Mouse (Mus musculus) cerebellum, adult 11-12 months (tissue): Measurements from ENCODE around the gene Stpg3.
A peak's percentile ranks its signal among the peaks of the same experiment; 100 is the strongest.

Experiments
- DNase-seq: peaks from one replicate; pipeline ENCODE4 v3.0.0; 2022

Gene Stpg3

DNA sequence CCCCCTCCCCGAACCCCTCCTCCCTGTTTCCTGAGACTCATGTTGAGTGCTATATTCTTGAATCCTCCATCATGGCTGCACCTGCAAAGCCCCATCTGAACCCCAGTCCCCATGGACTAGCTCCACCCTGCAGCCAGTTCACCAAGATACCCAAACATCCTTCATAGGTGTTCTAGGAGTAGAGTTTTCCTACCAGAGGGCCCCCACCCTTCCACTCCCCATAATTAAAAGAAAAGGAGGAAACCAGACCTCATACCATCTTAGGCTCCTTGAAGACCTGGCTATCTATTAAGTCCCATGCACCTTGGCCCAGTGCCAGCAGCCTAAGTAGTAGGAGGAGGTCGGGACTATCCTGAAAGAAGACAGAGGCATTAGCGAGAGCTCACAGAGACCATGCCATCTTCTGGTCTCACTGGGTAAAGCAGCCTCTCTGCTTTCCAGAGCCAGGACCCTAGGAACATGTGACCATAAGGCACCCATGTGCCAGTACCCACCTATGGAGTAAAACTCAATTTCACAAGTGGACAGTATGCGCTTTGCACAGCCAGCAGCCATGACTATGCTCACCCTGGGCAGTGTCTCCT, 10.7 kb downstream of the Stpg3 start:
- DNase-seq = no peak

DNA sequence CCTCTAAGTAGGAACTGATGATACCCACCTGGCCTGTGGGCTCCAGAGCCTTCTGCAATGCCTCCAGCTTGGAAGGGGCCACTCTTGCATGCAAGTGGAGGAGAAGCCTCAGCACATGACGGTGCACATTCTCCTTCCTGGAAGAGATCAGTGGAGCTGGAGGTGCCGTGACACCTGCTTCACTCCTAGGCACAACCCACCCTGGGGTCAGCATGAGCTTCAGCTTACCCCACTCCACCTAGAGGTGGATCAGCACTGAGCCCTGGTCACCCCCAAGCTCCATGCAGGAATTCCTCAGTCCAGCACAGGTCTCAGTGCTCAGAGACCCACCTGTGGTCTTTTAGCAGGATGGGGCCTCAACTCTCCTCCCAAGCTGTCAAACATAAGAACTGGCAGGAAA, 13.8 kb downstream of the Stpg3 start:
- no peak for DNase-seq

DNA sequence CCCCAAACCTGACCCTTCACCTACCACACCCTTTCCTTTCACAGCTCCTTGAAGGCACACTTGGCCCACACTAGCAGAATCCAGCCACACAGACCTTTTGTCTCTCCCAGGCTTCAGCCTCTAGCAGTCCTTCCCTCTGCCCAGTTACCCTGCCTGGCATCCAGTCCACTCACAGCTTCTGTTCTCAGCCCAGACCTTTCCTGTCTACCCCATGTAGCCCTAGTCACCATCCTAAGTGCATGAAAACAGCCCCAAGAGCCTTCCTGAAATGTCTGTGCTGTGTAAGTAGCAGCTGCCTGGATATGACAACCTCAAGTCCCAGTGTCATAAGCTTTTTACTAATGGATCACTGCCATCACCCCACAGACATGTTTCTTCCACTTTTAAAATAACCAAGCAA, 16.5 kb downstream of the Stpg3 start:
- no peak for DNase-seq

DNA sequence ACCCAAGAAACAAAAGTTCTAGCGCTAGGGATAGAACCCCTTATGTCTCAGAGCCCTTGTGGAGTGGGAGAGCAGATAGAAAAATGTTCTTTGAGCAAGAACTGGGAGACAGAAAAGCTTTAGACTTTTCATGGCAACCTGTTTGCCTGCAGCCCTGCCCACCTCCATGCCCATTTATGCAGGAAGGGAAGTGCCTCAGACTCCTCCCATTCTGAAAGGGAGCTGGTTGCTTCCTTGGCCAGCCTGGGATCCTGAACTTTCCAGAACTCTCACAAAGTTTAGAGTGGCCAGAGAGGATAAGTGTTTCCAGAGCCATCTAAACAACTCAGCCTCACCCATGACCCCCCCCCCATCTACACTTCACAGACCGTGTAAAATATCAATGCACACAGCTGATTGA, 17.2 kb downstream of the Stpg3 start:
- no peak for DNase-seq

DNA sequence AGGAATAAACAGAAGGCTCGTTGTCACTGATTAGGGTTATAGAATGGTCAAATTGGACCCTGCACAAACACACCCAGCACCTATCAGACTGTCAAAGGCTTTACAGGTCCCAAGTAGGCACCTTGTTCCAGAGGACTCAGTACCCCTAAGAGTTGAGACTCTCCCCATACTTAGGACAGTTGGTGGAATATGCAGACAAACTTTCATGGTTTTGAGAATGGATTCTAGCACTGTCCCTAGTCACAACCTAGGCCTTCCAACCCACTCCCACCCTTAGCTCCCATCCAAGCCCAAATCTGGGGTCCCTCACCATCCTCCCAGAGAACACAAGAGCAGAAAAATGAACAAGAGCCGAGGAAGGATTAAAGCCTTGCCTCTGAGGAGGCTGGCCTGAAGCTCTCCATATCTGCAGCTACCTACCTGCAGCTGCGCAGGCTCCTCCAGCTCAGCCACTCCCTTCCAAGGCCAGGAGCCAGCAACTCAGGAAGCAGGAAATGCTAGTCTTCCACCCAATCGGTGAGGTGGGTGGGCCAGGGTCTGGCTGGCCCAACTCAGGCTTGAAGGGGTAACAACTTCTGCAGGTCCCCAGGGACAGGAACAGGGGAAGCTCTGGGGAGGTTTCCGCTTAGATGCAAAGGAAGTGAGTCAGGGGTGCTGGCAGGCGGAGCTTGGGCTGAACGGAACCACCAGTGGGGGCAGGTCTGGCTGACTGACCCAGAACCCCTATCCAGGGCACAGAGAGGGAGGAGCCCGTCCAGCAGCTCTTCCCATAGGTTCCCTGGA, 18.1 kb downstream of the Stpg3 start, which contains the start of gene Tor4a:
Gene Tor4a (minus strand): TSS at position 715 of the 783 bp plus-strand sequence.
- no peak for DNase-seq

DNA sequence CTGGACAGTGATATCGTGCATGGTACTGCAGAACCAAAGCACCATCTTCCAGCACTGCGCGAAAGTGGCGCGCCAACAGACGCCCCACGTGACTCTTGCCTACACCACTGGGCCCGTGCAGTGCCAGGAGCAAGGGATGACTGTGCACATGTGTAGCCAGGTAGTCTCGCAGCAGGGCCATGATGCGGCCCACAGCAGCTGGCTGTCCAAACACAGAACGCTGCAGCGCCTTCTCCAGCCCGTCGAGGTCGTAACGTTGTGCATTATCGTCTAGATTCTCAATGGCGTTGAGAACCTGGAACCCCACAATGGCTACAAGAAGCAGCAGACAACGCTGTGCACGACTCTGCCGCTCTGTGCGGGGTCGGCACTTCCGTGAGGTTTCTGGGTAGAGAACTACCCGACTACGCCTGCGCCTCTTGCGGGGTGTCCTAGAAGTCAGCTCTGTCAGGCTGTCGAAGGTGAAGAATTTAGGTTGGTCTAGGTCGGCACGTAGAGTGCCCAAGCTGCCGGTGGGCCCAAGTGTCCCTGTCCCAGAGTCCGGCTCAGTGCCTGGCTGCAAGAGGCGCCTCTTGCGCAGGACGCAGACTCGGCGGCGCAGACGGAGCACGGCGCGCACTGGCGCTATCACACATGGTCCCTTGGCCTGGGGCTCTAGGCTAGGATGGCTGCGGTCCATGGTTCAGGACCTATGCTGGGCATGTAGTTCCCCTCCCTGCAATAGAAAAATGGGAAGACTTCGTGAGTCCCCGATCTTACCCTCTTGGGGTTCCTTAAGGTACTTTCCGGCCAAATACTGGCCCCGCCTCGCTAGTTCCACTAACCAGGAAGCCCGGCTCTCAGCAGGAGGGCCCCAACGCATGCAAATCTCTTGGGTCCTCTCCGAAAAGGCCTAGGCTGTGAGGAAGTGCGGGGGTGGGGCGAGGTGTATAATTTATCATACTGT, 19.0 kb downstream of the Stpg3 start:
- DNase-seq = no peak

DNA sequence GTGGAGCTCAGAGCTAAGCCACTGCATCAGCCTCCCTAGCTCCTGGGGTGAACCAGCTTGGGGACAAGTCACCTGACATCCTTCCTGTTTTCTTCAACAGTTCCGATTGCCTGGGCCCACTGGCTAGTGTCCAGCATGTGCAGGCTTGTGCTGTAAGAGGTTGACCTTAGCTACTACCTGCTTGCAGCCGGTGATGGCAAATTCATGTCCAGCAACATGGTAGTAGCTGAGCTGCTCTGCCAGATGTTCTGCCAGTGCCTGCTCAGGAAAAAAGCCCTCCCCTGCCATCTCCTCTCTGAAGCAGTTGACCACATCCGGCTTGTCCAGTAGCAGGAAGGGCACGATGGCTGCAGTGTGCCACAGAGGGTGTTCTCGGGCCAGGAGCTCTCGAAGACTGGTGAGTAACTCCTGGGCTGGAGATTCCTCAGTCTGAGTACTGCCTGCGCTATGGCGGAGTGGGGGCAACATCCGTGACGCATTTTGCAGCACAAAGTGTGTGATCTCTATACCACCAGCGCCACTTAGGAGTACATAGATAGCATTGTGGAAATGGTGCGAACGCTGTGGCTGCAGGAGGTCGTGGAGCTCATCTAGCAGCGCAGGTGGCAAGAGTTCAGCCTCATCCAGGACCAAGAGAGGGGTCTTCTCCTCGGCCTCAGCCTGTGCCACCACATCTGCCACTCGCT, 19.8 kb downstream of the Stpg3 start:
- no peak for DNase-seq

DNA sequence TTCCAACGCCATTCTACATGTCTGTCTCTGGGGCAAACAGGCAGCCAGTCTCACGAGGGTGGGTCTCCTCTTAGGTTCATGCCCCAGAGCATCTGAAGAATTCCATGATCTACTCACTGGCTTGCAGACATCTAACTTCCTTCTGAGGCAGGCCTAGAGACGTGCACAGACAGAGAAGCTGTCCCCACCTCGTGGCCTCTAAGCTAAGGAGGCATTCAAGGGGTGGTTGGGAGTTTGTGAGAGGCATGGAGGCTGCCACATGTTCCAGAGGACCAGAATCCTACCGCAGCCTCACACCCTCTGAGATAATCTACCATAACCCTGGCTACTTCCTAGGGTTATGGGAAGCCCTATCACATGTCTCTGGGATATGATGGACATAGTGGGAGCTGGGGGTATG, 20.4 kb downstream of the Stpg3 start:
- no peak for DNase-seq

DNA sequence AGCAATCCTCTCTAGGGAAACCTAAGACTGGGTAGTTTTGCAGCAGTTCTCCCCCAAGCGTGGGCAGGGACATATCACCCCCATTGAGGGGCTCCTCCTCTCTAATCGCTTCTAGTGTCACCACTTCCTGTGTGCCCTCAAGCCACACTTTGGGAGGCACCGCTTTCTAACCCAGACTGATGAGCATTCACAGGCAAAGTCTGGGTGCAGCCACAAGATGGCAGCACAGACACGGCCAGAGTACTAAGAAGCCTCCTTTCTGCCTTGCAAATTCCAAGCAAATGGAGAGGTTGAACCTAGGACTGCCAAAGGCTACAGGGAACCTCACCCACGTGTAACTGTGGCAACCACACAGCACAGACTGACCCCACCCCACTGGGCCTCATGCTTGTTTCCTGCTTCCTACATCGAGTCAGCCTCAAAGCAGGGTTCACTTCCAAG, 21.1 kb downstream of the Stpg3 start:
- peak; percentile 83 for DNase-seq

DNA sequence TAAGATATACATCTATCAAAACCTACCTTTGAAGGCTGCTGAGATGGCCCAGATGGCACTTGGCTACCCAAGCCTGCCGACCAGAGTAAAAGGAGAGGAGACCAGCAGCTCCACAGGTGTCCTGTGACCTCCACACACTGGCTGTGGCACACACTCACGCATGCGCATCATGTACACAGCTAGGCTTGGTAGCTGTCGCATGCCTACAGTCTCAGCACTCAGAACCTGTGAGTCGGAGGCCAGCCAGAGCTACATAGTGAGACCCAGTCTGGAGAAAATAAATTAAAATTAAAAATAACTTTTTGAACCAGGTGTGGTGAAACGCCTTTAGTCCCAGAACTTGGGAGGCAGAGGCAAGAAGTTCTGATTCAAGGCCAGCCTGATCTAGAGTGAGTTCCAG, 26.6 kb downstream of the Stpg3 start:
- DNase-seq = no peak

DNA sequence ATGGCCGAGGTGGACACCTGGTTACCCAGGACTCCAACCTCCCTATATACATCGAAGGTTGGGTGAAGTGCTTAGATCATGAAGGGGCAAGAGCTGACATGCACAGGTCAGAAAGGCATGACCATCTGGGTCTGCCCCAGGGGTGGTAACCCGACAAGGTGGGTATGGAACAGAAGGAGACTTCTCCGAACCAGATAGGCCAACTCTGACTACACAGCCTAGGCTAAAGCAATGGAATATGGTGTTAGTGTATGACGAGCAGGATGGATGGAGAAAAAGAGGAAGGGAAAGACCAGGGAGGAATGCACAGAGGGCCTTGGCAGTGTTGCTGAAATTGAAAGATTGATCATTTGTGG, 27.9 kb downstream of the Stpg3 start:
- DNase-seq = no peak

DNA sequence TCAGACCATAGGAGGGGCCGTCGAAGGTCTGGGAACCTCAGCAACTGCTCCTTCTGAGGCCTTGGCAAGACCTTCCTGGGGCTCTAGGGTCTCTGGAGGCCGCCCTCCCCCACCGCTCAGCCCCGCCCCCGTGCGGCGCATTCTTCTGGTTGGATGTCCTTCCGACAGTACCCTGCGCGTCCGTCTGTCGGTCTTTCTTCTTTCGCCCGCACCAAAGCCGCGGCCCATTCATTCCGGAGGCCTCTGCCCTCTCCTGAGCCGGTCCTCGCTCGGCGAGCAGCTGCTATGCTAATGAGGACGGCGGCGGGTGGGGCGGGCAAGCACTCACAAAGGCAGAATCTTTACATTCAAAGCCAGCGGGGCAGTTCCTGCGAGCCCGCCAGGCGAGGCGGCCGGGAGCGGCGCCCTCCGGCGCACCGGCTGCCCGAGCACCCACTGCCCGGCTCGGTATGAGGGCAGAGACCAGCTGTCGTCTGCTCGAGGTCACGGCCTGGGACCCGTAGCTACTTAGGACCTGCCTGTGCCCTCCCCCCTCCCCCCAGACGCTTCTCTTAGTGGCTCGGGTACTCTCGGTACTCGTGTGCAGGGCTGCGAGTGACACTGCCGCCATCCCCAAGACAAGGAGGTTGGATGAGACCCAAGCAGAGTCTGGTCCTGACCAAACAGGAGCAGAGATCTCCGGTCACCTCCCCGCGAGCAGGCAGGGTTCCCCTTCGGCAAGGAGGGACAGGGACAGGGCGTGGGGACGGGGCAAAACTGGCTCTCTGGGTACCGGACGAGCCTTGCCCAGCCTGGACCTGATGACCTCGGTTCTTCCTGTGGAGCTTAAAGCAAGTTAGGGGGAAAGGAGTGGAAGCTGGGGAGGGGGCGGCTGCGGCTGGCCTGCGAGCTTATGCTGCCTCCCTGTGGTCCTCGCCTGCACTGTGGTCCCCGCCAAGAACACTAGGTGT, 28.5 kb downstream of the Stpg3 start:
- no peak for DNase-seq

DNA sequence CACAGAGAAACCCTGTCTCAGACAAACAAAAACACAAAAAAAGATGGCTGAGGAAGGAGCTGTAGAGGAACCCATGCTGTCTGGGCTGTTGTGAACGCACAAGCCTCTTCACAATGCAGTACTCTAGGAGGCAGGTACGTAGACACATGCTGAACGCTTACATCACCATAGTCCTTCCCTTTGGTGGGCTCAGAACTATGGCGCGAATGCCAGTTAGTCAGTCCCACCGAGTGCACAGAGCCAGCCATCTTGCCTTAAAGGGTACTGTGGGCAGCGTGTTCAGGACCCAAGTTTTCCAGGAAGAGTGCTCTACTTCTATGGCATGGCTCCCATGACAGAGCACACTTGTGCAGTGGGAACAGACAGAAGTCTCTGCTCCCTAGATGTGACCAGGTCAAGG, 29.9 kb downstream of the Stpg3 start:
- DNase-seq = no peak

DNA sequence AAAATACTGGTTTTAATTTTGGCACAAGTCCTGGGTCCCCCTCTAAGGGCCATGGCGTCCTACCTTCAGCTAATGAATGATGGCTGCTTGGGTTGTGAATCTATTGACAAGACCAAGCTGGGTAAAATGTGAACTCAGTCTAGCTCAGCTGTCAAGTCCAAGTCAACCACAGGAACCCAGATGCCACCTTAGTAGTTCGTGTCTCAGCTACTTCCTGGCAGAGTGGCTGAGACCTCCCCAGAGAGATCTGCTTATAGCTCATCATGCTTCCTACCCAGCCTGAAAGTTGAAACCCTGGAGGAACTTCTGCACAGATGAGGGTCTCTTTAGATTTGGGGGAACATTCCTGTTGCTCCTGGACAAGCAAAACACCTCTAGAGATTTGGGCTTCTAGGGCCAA, 31.1 kb downstream of the Stpg3 start:
- no peak for DNase-seq

DNA sequence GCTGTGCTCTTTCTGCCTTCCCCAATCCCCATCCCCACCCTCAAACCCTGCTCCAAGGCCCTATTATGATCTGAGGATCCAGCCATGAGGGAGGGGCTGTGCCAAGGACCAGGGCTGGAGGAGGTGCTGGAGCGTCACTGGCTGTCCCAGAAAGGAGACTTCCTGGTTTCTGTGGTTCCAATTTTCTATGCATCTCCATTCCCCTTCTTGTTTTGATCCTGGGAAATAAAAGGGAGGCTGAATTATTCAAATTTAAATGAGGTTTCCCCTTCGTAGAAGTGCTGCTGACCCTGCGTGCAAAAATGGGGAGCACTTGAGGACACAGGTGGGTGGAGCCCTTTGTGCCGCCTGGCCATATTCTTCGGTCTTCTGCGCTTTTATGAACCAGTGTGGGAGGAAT, 31.8 kb downstream of the Stpg3 start:
- DNase-seq = no peak

DNA sequence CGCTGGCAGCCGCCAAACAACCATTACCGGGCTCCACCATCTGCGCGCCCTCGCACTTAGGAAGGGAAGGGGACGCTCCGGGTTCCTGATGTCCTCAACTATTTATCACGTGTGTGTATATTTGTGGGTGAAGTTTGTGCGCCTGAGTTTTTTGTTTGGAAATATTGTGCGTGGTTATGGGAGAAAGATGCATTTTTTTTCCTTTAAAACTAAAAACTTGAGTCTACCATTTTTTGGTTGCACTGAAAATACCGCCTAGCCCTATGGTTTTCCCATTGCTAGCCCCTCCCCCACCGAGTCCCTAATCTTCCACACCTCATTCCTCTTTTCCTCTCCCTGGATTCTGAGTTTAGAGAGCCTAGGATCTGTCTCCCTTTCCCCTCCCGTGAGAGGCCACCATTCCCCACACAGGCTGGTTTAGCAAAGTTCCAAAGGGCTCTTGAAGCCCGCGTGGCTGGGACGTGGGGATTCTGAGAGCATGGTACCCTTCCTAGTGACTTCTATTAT, 32.5 kb downstream of the Stpg3 start:
- no peak for DNase-seq

DNA sequence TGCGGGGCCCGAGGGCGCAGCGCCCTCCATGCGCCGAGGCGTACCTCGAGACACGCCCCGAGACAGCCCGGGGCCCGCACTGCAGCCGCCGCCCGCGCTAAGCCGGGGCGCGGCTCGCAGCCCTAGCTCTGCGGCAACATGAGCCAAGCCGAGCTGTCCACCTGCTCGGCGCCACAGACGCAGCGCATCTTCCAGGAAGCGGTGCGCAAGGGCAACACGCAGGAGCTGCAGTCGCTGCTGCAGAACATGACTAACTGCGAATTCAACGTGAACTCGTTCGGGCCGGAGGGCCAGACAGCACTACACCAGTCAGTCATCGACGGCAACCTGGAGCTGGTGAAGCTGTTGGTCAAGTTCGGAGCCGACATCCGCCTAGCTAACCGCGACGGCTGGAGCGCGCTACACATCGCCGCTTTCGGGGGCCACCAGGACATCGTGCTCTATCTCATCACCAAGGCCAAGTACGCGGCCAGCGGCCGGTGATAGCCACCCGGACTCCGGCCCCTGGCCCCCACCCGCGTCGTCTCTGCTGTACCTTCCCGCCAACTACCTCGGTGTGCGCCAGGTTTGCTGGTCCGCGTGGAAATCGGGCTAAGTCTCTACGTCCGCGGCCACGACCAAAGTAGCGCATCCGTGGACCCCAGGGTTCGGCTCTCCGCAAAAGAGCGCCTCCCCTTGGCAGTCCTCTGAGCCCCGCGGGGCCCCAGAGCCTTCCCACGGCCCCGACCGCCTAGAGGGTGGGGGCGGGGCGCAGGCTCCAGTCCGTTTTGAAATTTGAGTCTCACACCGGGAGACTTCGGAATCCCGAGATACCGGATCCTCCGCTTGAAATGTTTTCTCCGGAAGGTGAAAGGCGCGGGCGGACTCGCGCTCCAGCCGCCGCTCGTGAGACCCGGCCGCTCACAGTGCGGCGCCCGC, 33.2 kb downstream of the Stpg3 start:
- peak; percentile 44 for DNase-seq

DNA sequence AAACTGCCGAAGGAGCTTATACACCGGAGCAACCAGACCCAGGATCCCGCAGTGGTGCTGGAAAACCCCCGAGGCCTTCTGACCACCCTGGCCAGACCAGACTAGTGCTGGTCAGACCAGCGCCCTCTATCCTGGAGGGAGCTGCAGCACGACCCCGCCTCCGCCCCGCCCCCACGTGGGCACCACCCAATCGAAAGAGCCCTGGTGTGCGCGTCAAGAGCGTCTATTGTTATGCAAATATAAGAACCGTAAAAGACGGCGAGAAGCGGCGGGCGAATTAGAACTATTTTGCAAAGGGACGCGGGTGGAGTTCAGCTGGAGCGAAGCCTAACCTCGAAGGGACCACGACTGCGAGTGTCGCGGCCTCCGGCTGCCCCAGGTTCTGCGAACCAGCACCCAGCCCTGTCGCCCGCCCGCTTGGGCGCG, 33.9 kb downstream of the Stpg3 start, which contains the start of gene Nrarp:
Gene Nrarp (plus strand): TSS at position 281 of the 426 bp plus-strand sequence.
- DNase-seq = peak; percentile 89

DNA sequence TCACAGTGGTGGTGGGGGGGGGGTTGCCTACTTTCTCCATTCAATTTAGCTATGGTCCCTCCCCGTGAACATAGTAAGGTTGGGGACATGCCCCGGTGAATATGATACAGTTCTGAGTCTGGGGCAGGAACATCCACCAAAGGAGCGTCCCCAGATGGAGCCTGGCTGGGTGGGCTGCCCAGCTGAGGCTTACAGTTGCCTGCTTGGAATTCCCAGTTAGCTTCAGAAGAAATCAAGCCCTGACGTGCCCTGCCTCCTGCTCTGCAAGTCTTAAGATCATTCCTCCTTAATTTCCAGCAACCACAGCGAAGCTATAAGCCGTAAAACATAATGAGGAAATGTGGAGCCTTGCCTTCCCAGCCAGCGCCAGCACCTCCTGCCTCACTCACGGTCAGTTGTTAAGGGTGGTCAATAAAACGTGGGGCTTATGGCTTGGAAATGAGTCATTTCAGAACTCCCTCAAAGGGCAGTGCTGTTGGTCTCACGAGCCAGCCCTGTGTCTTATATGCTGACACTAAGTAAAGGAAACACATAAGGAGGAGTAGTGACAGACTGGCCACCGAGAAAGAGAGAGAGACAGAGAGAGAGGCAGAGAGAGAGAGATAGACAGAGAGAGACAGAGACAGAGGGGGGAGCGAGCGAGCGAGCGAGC, 34.7 kb downstream of the Stpg3 start:
- no peak for DNase-seq
